Mouse (Mus musculus) brown adipose tissue, adult 24 weeks (tissue): Measurements from ENCODE around the gene Wdfy3. TPM values are rescaled to one million over a fixed set of nuclear protein-coding genes. Genes with fewer than 3 reads are reported as not detected.
"Not testable (repeated sequence)": the region's sequence is repeated elsewhere in the genome, so short reads cannot be mapped to it uniquely, and the experiment has no call there.

ENCODE experiments used
- H3K27ac ChIP-seq: fragments of 200-500 bp; replicated peaks from 2 replicates; pipeline ENCODE4 v1.5.1; 2012; ENCODE audit warnings: low read depth, mild to moderate bottlenecking, low read length
- H3K4me1 ChIP-seq: fragments of 200-500 bp; 2 replicates; pipeline ENCODE4 v1.6.1; 2012; ENCODE audit warnings: low read length, mixed read lengths; ENCODE audit not compliant: control insufficient read depth, insufficient read depth, insufficient read length
- H3K4me3 ChIP-seq: fragments of 200-500 bp; 2 replicates; pipeline ENCODE4 v1.5.1; 2012; ENCODE audit warnings: low read depth, mild to moderate bottlenecking, low read length, moderate library complexity; ENCODE audit not compliant: insufficient read depth
- polyA plus RNA-seq: library from polyadenylated mRNA; stranded (reverse); fragments of >200 nt; gene quantifications from 2 replicates; pipeline ENCODE4 v1.2.4, GENCODE M21; 2012; ENCODE audit not compliant: missing spikeins, insufficient read depth, insufficient read length

Wdfy3 gene
- polyA plus RNA-seq, 1 experiment, result 9.1 TPM

DNA sequence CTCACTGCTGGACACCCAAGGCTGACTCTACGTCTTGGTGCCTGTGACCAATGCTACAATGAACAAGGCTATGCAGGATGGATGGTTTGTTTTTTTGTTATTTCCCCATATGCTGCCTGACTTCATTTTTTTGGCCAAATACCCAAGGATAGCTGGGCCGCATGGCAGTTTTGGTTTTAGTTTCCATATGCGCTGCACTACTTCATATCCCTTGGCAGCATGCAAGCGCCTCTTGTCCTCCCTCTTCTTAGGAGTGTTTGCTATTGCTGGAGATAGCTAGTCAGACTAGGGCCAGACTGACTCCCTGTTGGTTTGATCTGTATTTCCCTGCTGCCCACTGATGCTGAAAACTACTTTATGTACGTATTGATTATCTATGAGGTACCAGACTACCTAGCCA lies 229.2 kb downstream of the Wdfy3 start:
- no peak overlapping the region for H3K4me3 ChIP-seq
- no peak overlapping the region for H3K27ac ChIP-seq
- no peaks in the 10 kb centered on the region for H3K4me1 ChIP-seq

DNA sequence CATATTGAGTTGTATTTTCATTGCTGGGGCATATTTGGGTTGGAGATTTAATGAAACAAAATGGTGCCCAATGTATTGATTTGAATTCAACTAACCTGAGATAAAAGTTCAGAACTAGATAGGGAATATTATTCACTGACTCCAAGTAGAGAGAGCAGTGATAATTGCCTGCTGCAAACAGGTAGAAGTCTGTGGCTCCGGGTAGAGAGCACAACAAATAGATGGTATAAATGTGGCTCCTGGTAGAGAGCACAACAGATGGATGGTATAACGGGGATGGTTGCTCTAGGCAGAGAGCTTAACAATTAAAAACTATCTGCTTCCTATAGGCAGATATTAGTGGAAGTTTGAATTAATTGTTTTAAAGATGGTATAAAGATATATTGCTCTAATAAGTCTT lies 232.1 kb downstream of the Wdfy3 start:
- not testable (repeated sequence) for H3K4me1 ChIP-seq

DNA sequence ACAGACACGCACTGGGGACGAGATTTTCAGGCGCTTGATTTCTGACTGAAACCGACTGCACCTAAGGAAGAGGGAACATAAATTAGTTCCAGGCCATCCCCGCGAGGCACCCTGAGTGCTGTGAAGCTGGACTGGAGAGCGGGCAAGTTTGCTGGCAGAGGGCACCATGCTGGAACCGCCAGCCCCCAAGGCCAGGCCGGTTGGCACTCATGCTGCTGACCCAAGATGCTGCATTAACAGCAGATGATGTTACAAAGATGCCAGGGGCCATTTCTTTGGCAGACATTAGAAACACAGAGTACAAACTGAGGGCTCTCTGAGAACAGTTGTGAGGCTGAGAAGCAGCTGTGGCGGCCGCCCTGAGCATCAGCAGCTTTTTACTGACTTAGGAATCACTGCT lies 233.5 kb downstream of the Wdfy3 start:
- Histone ChIP-seq H3K4me1 (no peaks in the 10 kb centered on the region), H3K27ac (no peak overlapping the region), H3K4me3 (no peak overlapping the region)

More for the DNA sequence above, 232.1 kb downstream of the Wdfy3 start:
- not testable (repeated sequence) for H3K4me3 ChIP-seq, H3K27ac ChIP-seq

DNA sequence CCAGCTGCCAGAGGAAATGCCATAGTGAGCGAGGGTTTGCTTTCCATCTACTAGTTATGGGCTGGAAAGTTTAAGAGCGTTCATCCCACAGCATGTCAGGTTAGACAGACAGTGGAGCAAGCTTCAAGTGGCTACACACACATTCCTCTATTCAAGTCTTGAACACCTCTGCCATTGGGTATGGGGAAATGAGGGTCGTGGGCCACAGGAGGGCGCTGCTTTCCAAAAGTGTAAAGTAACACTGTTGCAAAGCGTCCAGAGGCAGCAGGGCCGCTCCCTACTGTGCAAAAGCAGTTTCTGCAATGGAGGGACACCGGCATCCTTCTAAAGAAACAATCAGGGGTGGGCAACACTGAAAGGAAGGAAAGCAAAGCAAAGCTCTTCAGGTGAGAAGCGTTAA lies 235.8 kb downstream of the Wdfy3 start:
- Histone ChIP-seq H3K4me1 (peaks cover 1% of the 10 kb centered on the region; the same call in 1 of the 2 replicates), H3K27ac (no peak overlapping the region), H3K4me3 (no peak overlapping the region)

DNA sequence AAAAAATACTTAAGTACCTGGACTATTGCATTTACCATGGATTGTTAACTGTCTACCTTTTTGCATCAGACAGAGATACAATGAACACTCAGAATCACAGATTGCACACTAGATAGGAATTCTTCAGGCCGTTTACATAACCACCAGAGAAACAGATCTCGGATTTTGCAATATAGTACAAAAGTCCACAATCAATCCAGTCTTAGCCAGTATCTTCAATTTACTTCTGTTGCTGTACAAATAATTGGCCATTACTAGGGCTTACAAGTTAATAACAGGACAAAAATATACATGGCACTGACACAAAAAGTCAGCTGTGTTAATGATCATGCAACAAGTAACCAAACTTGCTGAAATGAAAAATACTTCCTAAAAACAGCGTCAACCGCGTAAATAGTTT lies 236.7 kb downstream of the Wdfy3 start:
- Histone ChIP-seq H3K4me1 (peaks cover 2% of the 10 kb centered on the region; the same call in 1 of the 2 replicates), H3K27ac (no peak overlapping the region), H3K4me3 (no peak overlapping the region)

DNA sequence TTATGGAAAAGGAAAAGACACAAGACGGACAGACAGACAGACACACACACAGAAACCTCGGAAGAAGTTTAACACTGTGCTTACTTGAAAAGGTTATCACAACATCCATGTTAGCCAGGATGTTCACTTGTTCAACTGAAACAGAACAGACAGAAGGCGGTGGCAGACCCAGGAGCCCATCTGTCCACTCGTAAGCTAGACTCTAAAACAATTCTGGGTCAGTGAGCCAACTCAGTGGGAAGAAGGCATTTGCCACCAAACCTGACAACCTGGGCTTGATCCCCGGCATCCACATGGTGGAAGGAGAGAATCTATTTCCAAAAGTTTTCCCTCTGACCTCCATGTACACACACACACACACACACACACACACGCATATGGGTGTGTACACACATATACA lies 237.7 kb downstream of the Wdfy3 start:
- peaks cover 3% of the 10 kb centered on the region for H3K4me1 ChIP-seq
- H3K27ac ChIP-seq, result no peak overlapping the region
- no peak overlapping the region for H3K4me3 ChIP-seq

DNA sequence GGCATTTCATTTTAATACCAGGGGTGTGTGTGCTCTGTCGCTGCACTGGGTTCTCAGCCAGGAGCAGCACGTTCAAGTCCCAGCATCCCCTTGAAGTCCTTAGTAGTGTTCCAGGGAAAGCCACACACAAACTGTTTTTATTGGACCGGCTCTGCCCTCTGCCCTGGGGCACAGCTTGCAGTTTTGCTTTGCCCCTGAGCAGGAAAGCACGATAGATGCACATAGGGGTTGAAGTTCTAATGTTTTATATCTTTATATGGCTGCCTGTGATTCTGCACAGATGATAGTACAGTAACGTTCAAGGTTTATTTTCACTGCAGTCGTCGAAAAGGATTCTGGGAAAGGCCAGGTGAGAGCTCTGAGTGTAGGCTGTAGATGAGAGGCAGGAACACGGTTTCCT lies 239.5 kb downstream of the Wdfy3 start:
- no peak overlapping the region for H3K27ac ChIP-seq
- H3K4me1 ChIP-seq, result peaks cover 14% of the 10 kb centered on the region
- no peak overlapping the region for H3K4me3 ChIP-seq

DNA sequence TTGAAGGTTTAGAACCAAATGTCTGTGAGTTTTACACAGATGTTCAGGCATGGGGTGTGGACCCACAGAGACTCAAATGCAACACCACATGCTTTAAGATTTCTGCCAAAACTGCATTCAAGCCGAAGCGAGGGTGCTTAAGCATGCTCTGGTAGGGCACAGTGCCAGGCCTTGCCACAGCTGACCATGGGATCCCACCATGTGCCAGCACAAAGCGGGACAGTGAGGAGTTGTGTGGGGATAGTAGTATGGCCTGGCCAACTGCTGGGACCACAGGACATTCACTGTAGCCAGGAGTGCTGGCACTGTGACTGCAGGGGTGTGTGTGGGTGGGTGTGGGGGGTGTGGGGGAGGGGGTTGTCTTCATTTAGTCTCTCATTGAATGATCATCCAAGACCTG lies 240.8 kb downstream of the Wdfy3 start:
- H3K27ac ChIP-seq, result no peak overlapping the region
- H3K4me3 ChIP-seq, result no peak overlapping the region
- H3K4me1 ChIP-seq, result peaks cover 16% of the 10 kb centered on the region

DNA sequence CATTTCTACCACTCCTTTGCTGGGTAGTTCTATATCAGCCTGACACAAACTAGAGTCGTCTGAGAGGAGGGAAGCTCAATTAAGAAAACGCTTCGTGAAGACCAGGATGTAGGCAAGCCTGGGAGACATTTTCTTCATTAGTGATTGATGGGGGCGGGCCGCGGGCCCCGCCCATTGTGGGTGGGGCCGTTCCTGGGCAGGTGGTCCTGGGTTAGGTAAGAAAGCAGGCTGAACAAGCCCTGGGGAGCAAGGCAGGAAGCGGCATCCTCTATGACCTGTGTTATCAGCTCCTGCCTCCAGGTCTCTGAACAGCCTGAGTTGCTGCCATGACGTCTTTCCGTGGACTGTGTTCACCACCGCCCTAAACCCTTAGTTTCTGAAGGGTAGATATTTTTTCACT lies 242.2 kb downstream of the Wdfy3 start:
- Histone ChIP-seq H3K27ac (no peak overlapping the region), H3K4me3 (no peak overlapping the region), H3K4me1 (peaks cover 21% of the 10 kb centered on the region)

DNA sequence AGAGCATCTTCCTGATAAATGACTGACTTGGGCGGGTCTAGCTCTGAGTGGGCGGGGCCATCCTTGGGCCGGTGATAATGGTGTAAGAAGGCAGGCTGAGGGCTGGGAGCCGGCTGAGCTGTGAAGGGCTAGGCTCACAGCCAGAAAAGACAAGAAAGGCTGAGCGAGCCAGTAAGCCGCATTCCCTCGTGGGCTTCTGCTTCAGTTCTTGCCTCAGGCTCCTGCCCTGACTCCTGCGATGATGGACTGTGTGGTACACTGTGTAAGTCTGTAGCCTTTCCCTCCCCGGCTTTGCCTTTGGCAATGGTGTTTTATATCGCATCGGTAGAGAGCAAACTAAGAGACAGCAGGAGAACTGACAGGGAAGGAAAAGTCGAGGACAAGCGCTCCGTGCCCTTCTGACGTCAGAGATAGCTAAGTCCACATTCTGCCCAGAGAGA lies 243.2 kb downstream of the Wdfy3 start:
- peaks cover 29% of the 10 kb centered on the region for H3K4me1 ChIP-seq
- H3K27ac ChIP-seq, result no peak overlapping the region
- H3K4me3 ChIP-seq, result no peak overlapping the region

DNA sequence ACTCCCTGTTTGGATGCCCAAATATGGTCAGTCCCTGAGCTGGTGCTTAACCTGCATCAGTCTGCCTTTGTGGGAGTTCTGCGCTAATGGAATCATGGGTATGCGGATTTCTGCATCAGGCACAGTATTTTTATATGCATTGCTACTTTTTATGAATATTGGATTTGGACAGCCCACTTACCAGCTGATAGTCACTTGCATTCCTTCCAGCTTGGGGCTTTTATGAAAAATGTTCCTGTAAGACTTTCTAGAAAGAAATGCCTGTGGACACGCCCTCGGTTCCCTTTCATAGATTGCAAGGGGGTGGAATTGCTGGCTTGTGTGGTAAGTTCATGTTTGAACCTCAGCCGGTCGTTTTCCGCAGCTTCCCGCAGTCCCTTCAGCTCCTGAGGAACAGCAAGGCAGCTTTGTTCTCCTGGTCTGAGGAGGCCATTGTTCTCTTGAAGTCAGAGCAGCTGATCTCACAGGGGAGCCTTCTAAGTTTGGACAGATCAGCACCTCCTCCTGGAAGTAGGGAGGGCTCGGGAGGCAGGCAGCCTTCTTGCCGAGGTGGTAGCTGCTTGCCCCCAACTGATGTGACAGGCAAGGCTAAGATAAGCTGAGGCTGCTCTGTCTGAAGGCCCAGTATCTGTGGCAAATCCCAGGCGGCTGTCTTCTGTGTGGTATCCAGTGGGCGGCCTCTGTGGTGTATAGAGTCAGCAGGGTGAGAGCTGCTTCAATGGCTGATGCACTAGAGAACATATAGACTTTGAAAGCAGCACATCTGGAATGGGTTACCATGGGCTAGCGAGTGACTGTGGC lies 244.4 kb downstream of the Wdfy3 start:
- H3K4me1 ChIP-seq, result peaks cover 34% of the 10 kb centered on the region
- H3K27ac ChIP-seq, result peak overlapping the region; percentile 74
- no peak overlapping the region for H3K4me3 ChIP-seq

DNA sequence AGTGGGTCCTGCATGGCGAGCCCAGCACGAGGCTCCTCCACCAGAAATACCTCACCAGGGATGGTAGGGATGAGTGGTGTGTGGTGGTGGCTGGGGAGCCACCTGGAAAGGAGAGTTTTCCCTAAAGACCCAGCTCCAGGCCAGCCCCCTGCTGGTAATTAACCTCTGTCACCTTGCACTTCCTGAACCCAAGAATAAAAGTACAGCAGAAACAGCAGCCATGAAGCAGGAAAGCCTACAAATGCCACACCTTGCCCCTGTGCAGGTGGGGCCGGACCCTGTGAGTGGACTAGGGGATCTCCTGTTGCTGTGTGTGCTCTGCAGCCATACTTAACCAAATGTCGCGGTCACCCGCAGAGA lies 247.4 kb downstream of the Wdfy3 start:
- no peak overlapping the region for H3K4me3 ChIP-seq

DNA sequence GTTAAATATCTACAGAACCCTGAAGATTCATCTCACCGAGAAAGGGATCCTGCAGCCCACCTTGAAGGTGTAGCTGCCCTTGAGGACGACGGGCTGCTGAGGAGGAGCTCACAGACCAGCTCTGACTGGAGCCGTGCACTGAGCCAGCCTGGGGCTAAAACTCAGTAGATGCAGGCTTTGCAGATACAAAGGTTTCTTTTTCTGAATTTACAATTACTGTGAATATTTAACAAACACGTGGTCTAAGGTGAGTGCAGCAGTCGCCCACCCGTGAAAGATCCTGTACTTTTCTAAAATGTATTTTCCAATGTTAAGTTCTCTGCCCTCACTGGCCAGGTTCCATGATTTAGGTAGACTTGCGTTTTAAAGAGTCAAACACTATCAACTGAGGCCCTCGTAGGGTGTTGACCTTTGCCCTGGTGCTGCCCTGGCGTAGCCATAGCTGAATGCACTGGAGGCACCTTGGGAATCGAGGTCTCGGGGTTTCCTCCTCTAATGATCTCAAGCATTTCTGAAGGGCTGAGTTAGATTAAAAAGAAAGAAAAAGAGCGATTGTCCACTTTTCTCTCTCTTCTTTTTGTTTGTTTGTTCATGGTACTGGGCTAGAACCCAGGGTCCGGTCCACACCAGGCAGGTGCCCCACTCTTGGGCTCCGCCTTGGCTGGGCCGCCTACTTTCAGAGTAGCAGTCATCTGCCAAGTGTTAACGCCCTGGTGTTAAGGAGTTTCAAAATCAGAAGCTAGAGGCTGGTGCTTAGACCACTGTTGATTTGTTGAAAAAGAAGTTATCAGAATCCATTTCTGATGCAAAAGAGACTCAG lies 248.0 kb downstream of the Wdfy3 start:
- H3K27ac ChIP-seq, result peak overlapping the region; percentile 56
- H3K4me3 ChIP-seq, result no peak overlapping the region
- peaks cover 29% of the 10 kb centered on the region for H3K4me1 ChIP-seq

More for the DNA sequence above, 247.4 kb downstream of the Wdfy3 start:
- 0 out of 2 replicates have a peak overlapping the region, but pooled peaks have one; percentile 11 for H3K27ac ChIP-seq
- H3K4me1 ChIP-seq, result peaks cover 34% of the 10 kb centered on the region

DNA sequence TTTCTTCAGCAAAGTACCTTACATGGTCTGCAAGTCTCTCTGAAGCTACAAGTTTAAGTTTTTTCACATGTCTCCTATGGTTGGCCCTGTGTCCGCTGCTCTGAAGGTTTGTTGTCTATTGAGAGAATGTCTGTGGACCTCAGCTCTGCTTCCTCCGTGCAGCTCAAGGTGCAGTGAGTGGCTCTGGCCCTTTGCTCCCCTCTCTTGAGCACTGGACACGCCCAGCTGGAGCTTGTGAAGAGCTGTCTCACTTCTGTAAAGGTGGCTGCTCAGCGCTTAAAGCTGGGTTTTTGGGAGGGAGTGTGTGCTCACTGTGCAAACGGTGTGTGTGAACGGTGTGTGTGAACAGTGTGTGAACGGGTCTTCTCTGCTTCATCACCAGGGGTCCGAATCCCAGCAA lies 248.7 kb downstream of the Wdfy3 start:
- H3K4me3 ChIP-seq, result no peak overlapping the region
- H3K27ac ChIP-seq, result no peak overlapping the region
- peaks cover 28% of the 10 kb centered on the region for H3K4me1 ChIP-seq

DNA sequence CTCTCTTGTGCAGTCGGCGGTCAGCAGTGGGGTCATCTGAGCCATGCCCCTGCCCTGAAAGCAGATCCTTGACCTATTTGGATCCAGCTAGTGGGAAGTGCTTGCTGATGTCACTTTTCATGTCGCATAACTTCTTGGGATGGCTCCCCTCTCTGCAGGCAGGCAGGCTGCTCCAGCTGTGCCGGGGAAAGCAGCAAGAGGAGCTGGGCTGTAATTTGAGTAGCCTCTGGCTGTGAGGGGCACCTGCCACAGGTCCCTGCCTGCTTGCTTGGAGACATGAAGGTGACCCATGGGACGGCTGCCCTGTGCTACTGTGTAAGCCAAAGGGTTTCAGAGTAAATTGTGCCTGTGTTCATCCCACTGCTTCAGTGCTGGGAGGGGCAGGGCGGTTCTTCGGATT lies 249.9 kb downstream of the Wdfy3 start:
- Histone ChIP-seq H3K4me1 (peaks cover 23% of the 10 kb centered on the region), H3K4me3 (no peak overlapping the region), H3K27ac (no peak overlapping the region)

DNA sequence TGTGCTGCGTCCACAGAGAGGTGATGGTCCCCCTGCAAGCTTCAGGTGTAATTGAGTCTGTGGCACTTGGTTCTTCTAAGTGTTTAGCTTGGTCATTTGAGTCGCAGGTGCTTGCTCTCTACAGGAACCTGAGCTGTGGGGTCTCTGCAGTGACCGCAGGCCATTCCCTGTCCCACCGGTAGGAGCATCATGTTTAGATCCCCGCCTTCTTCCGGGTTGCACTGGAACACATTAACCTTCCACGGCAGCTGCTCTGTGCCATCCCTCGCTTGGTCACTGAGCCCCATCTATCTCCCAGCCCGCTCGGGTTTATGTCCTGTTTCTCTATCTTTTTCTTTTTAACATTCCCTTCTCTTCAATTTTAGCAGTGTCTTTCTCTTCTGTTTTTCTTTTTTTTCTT lies 250.5 kb downstream of the Wdfy3 start:
- Histone ChIP-seq H3K4me1 (peaks cover 23% of the 10 kb centered on the region), H3K27ac (no peak overlapping the region), H3K4me3 (no peak overlapping the region)
